Mouse (Mus musculus) bone marrow macrophage, adult 2 months (primary cell): ENCODE data around the gene Fads1. TPM values are rescaled to one million over a fixed set of nuclear protein-coding genes. Genes with fewer than 3 reads are reported as not detected.

Experiments
- H3K27ac ChIP-seq: 2 replicates; pipeline ENCODE4 v1.5.1; 2012; ENCODE audit warnings: low read depth, low read length; ENCODE audit not compliant: insufficient read depth
- H3K4me1 ChIP-seq: 2 replicates; pipeline ENCODE4 v1.6.1; 2012; ENCODE audit warnings: low read length; ENCODE audit not compliant: control insufficient read depth, insufficient read depth
- H3K4me3 ChIP-seq: 2 replicates; pipeline ENCODE4 v1.5.1; 2012; ENCODE audit warnings: mild to moderate bottlenecking, low read length, moderate library complexity; ENCODE audit not compliant: insufficient read depth
- CTCF ChIP-seq: IDR thresholded peaks from 2 replicates; pipeline ENCODE4 v1.5.1; 2012; ENCODE audit warnings: low read depth, mild to moderate bottlenecking, low read length, moderate library complexity
- POLR2A ChIP-seq: IDR thresholded peaks from 2 replicates; pipeline ENCODE4 v1.6.1; 2012; ENCODE audit warnings: mild to moderate bottlenecking, low read depth, low read length, borderline replicate concordance
- polyA plus RNA-seq: library from polyadenylated mRNA; stranded (reverse); fragments of >200 nt; gene quantifications from 2 replicates; pipeline ENCODE4 v1.2.4, GENCODE M21; 2012; ENCODE audit not compliant: missing spikeins, insufficient read depth, insufficient read length

The Fads1 gene
- polyA plus RNA-seq, 1 experiment: 119 TPM

DNA sequence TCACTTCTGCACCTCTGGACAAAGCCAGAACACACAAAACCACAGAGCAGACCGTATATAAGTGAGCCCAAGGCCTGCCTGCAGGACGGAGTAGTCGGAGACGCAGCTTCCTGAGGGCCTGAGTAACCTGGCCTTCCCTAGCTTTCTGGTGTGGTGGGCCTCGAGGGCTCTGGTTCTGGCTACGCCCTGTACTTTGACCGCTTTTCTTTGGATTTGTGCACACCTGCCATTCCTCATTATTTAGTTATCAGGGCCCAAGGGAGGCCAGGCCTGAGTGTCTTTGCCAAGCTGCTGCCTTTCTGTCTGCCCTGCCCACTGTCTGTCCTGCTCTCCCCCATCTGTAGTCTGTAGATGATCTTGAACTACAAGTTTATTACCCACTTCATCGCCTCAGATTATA is 7.3 kb downstream of the Fads1 start:
- Histone ChIP-seq H3K4me1 (peaks cover 31% of the 10 kb centered on the region), H3K4me3 (no peak overlapping the region), H3K27ac (no peak overlapping the region)
- TF ChIP-seq POLR2A (no peak), CTCF (no peak)

DNA sequence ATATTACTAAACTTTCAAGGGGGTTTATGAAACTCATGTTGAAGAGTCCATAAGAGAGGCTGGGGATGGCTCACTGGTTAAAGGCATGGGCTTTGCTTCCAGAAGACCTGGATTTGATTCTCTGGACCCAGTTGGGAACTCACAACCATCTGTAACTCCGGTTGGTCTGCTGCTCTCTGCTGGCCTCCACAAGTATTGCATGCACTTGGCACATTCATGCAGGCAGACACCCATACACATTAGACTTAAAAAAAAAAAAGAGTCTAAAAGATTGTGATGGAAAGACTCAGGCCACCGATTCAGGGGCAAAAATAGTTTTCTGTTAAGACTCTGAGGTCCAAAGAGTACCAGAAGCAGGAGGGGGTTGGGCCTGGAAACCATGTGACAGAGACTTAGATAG is 8.1 kb downstream of the Fads1 start:
- H3K4me3 ChIP-seq: no peak overlapping the region
- peaks cover 31% of the 10 kb centered on the region for H3K4me1 ChIP-seq
- TF ChIP-seq CTCF (peak; percentile 56), POLR2A (no peak)
- peak overlapping the region; percentile 99 for H3K27ac ChIP-seq

DNA sequence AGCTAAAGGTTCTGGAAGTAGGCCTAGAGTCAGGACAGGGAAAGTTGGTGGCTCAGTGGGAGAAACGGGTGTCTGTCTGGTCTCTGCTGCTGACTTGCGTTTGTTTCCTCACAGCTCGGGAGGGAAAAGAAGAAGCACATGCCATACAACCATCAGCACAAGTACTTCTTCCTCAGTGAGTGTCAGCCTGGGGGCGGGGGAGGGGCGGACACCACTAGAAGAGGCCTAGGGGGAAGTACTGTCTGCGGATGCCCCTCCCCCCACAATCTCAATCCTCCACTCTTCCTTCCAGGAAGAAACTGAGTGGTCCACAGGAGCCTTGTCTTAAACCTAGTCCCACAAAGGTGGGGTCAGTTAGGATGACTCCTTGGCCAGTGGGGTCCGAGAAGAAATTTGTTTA is 8.6 kb downstream of the Fads1 start:
- peaks cover 31% of the 10 kb centered on the region for H3K4me1 ChIP-seq
- TF ChIP-seq CTCF (no peak), POLR2A (no peak)
- H3K27ac ChIP-seq: peak overlapping the region; percentile 99
- H3K4me3 ChIP-seq: peak overlapping the region; percentile 13; the same call in 1 of the 2 replicates

DNA sequence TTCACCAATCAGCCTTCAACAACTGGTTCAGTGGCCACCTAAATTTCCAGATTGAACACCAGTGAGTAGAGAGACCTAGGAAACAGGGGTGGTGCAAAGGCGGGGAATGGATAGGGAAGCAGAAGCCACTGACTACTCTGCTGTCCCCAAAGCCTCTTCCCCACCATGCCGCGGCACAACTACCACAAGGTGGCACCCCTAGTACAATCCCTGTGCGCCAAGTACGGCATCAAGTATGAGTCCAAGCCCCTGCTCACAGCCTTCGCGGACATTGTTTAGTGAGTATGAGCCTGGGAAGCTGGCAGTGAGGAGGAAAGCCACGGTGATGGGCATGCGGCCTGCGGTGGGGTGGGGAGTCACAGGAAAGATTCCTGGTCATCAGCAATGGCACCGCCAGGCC is 11.6 kb downstream of the Fads1 start:
- no peak overlapping the region for H3K4me3 ChIP-seq
- peaks cover 22% of the 10 kb centered on the region for H3K4me1 ChIP-seq
- H3K27ac ChIP-seq: no peak overlapping the region
- TF ChIP-seq POLR2A: no peak
- TF ChIP-seq CTCF: no peak

GRCm38 (mm10) chr19:10195252-10195651 is 12.6 kb downstream of the Fads1 start:
- peaks cover 18% of the 10 kb centered on the region for H3K4me1 ChIP-seq
- H3K27ac ChIP-seq: no peak overlapping the region

DNA sequence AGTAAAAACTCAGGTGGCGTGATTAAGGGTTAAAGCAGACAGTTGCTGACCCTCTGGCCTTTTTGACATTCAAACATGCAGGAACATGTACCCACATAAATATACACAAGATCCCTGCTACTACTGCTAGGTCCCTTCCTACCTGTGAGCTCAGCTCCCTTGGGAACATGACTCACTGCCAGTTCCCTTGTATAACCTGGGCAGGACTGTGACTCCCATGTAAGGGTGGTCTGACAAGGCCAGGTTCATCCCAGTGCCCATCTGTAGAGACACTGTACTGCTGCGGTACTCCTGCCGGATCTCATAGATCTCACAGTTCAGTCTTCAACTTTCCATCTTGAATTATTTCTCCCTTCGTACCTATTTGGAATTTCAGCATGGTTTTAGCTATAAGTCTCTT is 14.4 kb downstream of the Fads1 start:
- Histone ChIP-seq H3K27ac (no peak overlapping the region), H3K4me1 (peaks cover under 1% of the 10 kb centered on the region; the same call in 1 of the 2 replicates), H3K4me3 (no peak overlapping the region)
- TF ChIP-seq POLR2A (no peak), CTCF (no peak)

More at GRCm38 (mm10) chr19:10195252-10195651, 12.6 kb downstream of the Fads1 start:
- no peak overlapping the region for H3K4me3 ChIP-seq
- no peak for TF ChIP-seq POLR2A
- no peak for TF ChIP-seq CTCF

DNA sequence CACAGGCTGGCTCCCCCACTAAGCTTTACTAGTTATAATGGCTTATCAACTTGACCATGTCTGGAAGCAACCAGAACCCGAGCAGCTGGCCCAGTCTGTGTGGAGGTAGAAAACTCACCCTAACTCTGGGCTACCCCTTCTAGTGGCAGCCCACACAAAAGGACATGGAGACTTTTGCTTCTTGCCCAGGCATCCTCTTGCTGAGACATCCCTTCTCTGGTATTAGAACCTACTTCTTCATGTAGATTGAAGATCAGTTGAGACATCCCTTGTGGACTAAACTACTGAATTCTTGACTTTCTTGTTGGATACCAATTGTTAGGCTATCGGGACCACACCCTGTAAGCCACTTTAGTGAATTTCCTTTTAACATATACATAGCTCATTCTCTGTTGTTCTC is 15.6 kb downstream of the Fads1 start:
- H3K4me1 ChIP-seq: no peaks in the 10 kb centered on the region
- no peak overlapping the region for H3K27ac ChIP-seq
- no peak overlapping the region for H3K4me3 ChIP-seq
- no peak for TF ChIP-seq POLR2A
- no peak for TF ChIP-seq CTCF

GRCm38 (mm10) chr19:10198723-10199122 is 16.0 kb downstream of the Fads1 start:
- H3K27ac ChIP-seq: no peak overlapping the region
- TF ChIP-seq POLR2A (no peak), CTCF (peak; percentile 84)
- no peaks in the 10 kb centered on the region for H3K4me1 ChIP-seq
- no peak overlapping the region for H3K4me3 ChIP-seq

GRCm38 (mm10) chr19:10203146-10203847 is 20.6 kb downstream of the Fads1 start:
- TF ChIP-seq POLR2A: no peak
- no peak for TF ChIP-seq CTCF
- Histone ChIP-seq H3K4me1 (peaks cover 4% of the 10 kb centered on the region; the same call in 1 of the 2 replicates), H3K27ac (peak overlapping the region; percentile 90), H3K4me3 (peak overlapping the region; percentile 86)

DNA sequence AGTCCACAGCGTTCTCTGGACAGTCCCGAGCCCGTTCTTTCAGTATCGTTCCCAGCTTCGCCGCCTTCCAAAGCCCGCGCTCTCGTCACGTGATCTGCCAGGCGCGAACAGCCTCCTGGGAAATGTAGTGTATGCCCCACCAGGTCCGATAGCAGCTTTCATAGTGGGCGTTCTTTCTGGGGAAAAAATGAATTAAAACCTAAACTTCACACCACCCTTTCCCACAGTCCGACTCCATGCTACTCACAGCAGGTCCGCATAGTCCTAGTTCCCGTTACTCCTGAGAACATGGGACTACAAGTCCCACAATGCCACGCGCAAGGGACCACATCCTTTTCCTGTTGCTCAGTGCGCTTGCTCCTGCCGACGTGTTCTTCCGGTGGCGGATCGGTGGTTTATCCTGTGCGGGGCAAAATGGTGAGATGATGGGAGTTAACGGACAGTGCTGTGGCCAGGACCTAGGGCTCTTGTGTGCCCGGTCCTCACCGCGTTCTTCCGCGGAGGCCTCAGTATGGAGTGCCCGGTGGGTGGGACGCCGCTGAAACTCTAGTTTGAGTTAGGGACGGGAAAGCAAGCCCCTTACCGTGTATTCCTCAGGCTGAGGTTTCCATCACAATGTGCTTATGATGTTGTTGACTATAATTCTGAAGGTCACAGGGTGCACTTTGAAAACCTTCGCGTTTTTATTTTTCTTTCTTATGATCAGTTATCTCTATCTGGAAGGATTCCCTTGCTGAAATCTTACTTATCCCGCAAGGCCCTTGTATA is 21.3 kb downstream of the Fads1 start, which contains the start of the genes Tmem258 and Fen1:
Tmem258 (plus strand) TSS at position 167 of the 768 bp plus-strand sequence.
Fen1 (minus strand) TSS at position 322 of the 768 bp plus-strand sequence.
- no peak for TF ChIP-seq CTCF
- TF ChIP-seq POLR2A: no peak
- peaks cover 4% of the 10 kb centered on the region; the same call in 1 of the 2 replicates for H3K4me1 ChIP-seq
- peak within 1 kb of the TSS; percentile 90 for H3K27ac ChIP-seq
- peak within 1 kb of the TSS; percentile 86 for H3K4me3 ChIP-seq
